Mouse (Mus musculus) inflammation-experienced regulatory T-cells, adult 6 months (primary cell): ENCODE results near the gene Dok5. TPM values are rescaled to one million over a fixed set of nuclear protein-coding genes. Genes with fewer than 3 reads are reported as not detected.

Experiments
- ATAC-seq: one replicate; pipeline ENCODE4 v1.8.0; 2017
- polyA plus RNA-seq, 3 experiments: library from polyadenylated mRNA; unstranded; fragments of 100-300 nt; shearing (Covaris generic); gene quantifications; one replicate each; pipeline ENCODE4 v1.2.1; 2017

Dok5 gene
- not detected for polyA plus RNA-seq

GRCm38 (mm10) chr2:170731632-170732561 lies at the start of gene Dok5:
Dok5 (plus strand) TSS chr2:170731807.
- no peak for ATAC-seq

GRCm38 (mm10) chr2:170683385-170683784 lies 48.2 kb upstream of the Dok5 start:
- ATAC-seq, result no peak

DNA sequence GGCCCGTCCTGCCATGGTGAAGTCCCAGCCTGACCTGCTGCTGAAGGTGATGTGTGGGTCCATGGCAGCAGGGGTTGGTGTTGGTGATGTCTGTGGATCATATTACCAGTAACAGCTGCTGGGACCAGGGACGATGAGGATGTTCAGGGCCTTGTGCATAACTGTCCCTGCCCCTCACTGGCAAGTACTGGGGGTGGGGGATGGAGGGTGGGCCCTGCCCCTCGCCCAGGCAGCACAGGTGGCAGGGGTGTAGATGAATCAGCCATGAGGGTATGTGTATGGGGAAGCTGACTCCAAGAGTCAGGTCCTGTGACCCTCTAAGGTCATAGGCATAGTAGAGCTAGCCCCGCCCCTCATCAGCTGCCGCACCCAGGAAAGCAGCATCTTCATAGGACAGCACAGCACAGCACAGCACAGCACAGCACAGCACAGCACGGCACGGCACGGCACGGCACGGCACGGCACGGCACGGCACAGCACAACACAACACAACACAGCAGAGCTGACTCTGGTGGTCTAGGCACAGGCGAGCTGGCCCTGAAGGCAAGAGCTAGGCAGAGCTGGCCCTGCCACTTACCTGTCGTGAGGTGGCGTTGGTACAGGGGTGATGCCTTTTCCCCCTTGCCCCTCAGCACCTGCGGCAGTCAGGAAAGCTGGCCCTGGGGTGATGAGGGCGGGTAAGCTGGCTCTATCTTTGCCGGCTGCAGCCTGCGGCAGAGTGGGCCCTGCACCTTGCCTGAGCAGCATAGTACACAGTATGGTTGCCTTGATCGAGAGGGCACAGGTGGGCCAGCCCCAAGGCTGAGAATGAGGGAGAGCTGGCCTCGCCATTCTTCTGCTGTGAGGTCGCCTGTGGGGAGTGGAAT lies 36.3 kb upstream of the Dok5 start:
- no peak for ATAC-seq

DNA sequence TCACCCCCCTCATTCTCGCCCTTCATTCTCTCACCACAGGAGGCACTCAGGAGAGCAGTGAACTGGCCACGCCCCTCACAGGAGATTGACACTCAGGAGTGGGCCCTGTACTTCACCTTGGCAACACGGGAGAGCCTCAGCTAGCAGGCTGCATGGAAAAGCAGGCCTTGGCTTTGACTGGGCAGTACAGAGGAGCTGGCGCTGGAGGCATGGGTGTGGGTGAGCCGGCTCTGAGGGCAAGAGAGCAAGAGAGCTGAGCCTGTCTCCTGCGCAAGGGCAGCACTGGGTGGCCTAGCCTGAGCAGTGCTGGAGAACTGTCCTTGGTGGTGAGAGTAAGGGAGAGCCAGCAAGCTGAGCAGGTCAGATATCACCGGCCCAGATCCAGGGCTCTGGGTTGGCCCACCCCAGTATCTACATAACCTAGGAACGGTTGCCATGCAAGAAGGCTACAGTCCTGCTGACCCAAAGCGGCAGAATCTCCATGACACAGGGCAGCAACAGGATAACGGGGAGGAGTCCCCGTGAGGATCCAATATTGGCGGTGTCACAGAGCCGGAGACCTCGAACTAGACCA lies 35.6 kb upstream of the Dok5 start:
- no peak for ATAC-seq

- ATAC-seq, result no peak
Measured at GRCm38 (mm10) chr2:170700471-170700870, 31.1 kb upstream of the Dok5 start.

GRCm38 (mm10) chr2:170706488-170706887 lies 25.1 kb upstream of the Dok5 start:
- ATAC-seq, result no peak

DNA sequence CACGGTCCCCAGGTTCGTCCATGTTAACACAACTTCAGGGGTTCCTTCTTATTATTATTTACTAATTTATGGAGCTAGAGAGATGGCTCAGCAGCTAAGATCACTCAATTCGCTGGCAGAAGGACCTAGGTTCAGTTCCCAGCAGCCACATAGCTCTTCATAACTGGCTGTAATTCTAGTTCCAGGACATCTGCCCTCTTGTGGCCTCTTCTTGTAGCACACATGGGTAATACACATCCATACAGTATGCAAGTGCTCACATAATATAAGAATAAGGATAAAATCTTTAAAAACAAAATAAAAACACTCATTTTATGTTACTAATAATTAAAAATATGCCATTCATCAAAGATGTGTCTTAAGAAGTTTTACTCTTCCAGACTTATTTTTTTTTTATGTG lies 23.9 kb upstream of the Dok5 start:
- ATAC-seq, result no peak

- ATAC-seq, result no peak
Measured at GRCm38 (mm10) chr2:170708901-170709300, 22.7 kb upstream of the Dok5 start.

DNA sequence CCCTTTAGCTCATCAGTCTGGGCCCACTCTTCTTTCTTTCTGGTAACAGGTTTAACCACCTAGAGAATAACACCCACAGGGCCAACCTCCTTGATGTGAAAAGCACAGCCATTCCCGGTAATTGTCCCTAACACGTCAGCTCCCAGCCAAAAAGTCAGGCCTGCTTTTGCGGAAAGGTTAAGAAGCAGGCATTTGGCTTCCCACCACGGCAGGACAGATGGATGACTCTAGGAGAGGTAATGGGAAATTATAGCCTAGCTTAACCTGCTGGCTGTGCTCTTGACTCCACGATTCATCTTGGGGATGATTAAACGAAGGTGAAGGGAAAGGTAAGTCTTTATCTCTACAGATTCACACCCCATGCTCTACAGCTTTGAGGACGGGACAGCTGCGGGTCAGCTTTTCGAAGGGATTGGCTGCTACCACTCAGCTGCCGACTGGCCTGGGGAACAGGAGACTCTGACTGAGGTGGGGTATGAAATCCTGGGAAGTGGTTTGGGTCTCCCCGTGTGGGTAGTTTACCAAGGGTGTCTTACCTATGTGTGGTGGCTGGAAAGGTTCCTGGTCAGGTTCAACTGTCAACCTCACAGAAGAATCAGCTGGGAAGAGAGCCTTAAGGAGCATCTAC lies 18.8 kb upstream of the Dok5 start:
- no peak for ATAC-seq

DNA sequence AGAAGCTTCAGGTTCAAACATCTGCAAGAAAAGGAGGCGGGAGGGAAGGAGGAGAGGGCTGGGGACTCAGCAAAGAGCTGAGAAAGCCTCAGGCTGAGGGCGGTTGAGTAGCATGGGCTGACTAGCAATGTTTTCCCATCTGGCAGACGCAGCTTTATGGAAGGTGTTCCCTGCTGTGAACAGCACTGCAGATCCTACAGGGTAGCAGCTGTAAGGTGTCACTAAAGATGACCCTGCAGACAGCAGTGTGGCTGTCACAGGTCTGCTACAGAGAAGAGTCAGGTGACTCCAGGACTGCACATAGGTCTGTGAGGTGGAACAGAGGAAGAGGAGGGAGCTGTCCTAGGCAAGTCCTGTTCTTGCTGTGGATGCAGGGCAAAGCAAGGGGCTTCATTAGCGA lies 11.2 kb upstream of the Dok5 start:
- no peak for ATAC-seq

GRCm38 (mm10) chr2:170724136-170724535 lies 7.5 kb upstream of the Dok5 start:
- ATAC-seq, result no peak

GRCm38 (mm10) chr2:170724716-170725115 lies 6.9 kb upstream of the Dok5 start:
- no peak for ATAC-seq

DNA sequence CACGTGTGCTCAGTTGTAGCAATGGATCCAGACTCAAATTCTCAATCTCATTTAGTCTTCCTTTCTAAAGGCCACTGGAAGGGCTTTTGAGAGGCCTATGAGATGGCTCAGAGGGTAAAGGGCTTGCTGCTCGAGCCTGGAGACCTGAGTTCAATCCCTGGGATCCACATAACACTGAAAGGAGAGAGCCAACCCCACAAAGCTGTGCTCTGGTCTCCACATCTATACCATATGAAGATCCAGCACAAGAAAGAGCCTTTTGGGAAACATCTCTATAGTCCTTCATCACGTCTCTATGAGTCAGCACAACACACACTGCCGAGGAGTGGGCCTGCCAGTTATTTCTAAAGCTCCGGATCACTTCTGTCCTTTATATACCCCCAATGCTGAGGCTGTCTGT lies 5.8 kb upstream of the Dok5 start:
- no peak for ATAC-seq

GRCm38 (mm10) chr2:170726996-170727710 lies 4.5 kb upstream of the Dok5 start:
- no peak for ATAC-seq

GRCm38 (mm10) chr2:170728864-170729263 lies 2.7 kb upstream of the Dok5 start:
- ATAC-seq, result no peak

GRCm38 (mm10) chr2:170729661-170730060 lies 1.9 kb upstream of the Dok5 start:
- ATAC-seq, result no peak

DNA sequence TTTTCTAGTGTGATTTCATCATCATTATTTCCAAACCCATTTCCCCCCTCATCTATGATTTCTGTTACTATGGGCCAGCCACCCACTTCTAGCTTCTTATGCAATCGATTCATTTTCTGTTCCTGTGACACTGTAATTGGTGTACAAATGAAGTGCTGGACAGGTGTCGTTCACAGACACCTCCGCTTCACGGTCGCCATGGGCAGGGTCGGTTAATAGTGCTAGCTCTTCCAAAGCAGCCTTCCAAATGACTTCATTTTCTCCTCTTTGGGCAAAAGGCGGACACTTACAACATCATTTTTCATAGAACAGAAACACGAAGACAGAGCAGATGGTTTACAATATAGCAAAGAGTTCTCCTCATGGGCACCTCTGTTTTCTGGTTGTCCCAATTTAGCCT lies 1.5 kb upstream of the Dok5 start:
- ATAC-seq, result no peak

- no peak for ATAC-seq
Measured at GRCm38 (mm10) chr2:170730781-170731180, 826 bp upstream of the Dok5 start.

DNA sequence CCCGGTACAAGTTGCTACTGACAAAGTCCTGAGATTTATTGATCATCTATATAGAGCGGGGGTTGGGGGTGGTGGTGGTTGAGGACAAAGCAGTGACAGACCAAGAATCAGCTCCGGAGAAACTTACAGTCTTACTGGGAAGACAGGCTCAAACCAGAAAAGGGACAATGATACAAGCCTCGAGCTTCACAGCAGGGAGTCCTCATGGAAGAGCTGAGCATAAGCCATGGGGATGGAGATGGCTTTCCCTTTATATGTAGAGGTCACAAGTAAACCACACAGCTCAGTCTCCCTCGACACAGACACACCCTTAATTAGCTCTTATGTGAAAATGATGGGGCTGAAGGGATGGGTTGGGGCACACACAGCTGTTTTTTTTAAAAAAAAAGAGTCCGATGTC lies 402 bp upstream of the Dok5 start:
- ATAC-seq, result no peak

- ATAC-seq, result no peak
Measured at GRCm38 (mm10) chr2:170733671-170734070, 2.1 kb downstream of the Dok5 start.

- ATAC-seq, result no peak
Measured at GRCm38 (mm10) chr2:170734446-170734845, 2.8 kb downstream of the Dok5 start.

DNA sequence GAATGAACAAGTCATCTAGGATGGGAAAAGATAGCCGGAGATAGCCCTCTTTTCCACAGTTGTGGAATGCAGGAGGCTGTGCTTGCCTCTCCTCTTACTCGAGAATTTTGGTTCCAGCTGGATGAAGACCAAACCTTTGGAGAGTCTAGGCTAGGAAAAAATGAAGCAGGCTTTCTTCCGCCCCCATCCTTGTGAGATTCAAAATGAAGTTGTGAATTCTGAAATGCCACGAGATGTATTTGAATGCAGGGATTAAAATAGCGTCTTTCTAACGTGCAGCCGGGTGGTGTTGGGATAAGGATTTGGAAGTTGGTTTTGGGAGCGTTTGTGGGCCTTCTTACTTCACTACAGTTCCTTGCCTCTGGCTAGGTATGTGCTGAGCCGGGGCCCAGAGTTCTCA lies 6.8 kb downstream of the Dok5 start:
- no peak for ATAC-seq
